Mouse (Mus musculus): Measurements from ENCODE around the gene Il2rb.

Gene Il2rb

GRCm38 (mm10) chr15:78494968-78495406, at the start of gene Il2rb:
Gene Il2rb, minus strand, starts transcription at chr15:78495271.
- in situ Hi-C loops (cut with MboI; ENCODE audit: unreplicated experiment in 2 of 2) = no loop called here

DNA sequence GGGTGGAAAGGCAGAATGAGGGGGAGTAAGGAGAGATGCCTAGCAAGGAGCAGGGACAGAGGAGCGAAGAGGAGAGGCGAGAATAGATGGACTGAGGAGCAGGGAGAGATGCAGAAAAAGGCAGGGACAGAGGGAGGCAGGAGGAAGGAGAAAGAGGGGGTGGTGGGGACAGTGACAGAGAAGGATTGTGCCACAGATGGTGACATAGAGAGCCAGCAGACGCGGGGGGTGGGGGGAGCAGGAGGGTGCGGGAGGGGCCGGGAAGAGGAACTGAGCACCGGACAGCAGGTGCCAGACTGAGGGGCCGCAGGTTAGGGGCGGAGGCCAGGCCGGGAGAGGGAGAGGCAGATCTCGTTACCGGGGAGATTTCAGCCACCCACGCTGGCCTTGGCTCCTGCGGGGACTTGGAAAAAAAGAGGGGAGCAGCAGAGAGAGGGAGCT, 49.5 kb upstream of the Il2rb start, which contains the start of gene Sstr3:
Gene Sstr3, minus strand, starts transcription at position 125 of the 441 bp plus-strand sequence.
- in situ Hi-C loops (cut with MboI; ENCODE audit: unreplicated experiment in 2 of 2) = no loop called here

- in situ Hi-C loops (cut with MboI; ENCODE audit: unreplicated experiment in 2 of 2) = no loop called here
Measured at GRCm38 (mm10) chr15:78544041-78544440, 49.0 kb upstream of the Il2rb start.

DNA sequence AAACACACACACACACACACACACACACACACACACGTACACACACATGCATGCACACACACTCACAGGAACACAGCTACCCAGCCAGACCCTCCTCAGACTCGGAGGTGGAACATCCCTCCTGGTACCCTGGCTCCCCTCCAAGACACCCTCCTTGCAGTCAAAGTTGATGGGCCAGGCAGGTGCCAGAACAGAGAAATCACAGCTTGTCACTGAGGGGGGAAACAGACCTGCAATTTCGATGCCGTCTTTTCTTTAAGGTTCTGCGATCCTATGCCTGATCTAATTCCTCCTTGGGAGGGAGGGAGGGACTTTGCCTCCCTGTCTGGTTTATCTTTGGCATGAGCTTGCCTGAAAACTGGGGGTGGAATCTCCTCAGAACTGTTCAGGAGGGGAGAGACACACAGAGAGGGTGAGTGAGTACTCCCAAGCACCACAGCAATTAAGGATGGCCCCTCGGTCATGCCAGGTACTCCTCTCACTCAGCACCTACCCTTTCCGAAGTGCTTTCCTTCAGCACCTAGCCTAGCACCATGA, 47.8 kb upstream of the Il2rb start:
- in situ Hi-C loops (cut with MboI; ENCODE audit: unreplicated experiment in 2 of 2) = no loop called here

- in situ Hi-C loops (cut with MboI; ENCODE audit: unreplicated experiment in 2 of 2) = no loop called here
Measured at GRCm38 (mm10) chr15:78542098-78542766, 47.2 kb upstream of the Il2rb start.

DNA sequence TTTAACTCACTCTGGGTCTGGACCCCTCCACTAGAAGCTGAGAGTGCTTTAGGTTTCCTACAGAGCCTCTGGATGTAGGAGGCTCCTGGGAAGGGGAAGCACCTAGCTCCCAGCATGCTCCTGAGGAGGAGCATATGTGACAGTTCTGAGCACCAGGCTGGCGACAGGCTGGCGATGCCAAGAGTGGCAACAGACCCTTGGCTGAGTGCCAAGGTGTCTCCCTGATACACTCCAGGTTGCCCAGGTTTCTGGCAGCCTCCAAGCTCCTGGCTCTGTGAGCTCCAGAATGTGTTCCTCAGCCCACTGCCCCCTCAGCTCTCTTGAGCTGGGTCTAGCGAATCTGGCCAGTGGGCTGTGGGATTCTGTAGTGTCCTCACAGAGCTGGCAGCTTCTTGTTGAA, 46.5 kb upstream of the Il2rb start:
- in situ Hi-C loops (cut with MboI; ENCODE audit: unreplicated experiment in 2 of 2) = no loop called here

- in situ Hi-C loops (cut with MboI; ENCODE audit: unreplicated experiment in 2 of 2) = no loop called here
Measured at GRCm38 (mm10) chr15:78541036-78541435, 46.0 kb upstream of the Il2rb start.

DNA sequence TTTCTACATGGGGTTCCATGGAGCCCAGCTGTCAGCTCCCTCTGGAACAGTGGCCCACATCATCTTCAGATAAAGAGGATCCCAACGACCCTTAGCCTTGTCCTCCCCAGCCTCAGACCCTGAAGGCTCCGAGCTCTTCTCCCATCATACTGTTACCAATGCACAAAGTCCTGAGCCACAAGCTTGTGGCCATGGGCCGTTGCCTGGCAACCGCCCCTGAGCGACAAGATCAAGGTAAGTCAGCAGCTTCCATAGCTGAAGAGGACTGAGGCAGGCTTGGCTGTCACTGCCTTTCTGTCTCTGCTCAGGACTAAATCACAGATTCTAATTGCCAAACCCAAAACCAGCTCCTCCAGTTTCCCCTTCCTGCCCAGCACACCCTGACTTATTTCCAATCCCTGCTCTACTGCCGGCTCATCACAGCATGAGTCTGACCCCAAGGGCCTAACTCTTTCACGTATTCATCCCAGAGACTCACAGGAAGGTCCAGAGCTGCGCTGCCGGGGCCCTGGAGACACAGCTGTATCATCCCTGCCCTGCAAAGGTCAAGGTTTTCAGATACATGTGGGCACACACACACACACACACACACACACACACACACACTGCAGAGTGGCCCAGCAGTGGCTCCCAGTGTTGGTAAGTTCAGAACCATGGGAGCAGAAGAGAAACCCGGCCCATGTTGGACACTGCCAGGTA, 40.8 kb upstream of the Il2rb start:
- in situ Hi-C loops (cut with MboI; ENCODE audit: unreplicated experiment in 2 of 2) = loop anchor here (5.0 to 10.0 kb wide), 5 partner anchors 41 to 561 kb away; partner anchors contain the start of gene Eif3d (in 1 of the 2)

GRCm38 (mm10) chr15:78533346-78533835, 38.3 kb upstream of the Il2rb start:
- in situ Hi-C loops (cut with MboI; ENCODE audit: unreplicated experiment in 2 of 2) = loop anchor here (5.0 to 10.0 kb wide), 5 partner anchors 86 to 559 kb away; partner anchors contain the start of gene Eif3d (in 1 of the 2)

DNA sequence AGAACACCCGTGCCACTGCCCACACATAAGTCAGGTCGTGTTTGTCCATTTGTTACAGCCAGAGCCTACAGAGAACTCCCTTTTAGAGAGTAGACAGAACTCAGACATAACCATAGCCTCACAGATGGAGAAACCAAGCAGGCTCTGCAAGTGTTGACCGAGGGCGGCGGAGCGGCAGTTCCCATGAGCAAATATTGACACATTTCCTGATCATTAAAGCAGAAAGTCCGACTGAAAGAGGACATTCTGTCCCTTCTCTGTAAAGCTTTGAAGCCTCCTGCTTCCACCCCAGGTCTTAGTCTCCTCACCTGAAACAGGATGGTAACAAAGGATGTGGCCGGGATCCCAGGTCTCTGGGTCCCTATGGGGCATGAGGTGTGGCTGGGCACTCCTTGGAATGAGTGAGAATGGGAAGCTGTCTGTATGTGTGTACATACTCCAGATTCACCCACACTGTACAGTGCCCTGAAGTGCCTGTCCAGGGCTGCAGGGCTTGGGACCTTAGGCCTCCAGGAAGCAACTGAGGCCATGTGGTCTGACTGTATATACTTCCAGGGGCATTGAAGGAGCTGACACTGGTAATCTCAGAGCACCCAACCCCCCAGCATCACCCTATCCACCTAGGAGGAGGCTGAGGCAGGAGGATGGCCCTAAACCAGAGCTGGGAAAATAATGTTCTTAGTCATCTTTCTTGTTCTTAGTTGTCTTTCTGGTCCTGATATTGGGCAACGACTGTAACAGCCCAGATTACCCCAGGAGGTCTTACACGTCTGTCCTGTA, 37.7 kb upstream of the Il2rb start:
- in situ Hi-C loops (cut with MboI; ENCODE audit: unreplicated experiment in 2 of 2) = loop anchor here (5.0 to 10.0 kb wide), 5 partner anchors 85 to 558 kb away; partner anchors contain the start of gene Eif3d (in 1 of the 2)

DNA sequence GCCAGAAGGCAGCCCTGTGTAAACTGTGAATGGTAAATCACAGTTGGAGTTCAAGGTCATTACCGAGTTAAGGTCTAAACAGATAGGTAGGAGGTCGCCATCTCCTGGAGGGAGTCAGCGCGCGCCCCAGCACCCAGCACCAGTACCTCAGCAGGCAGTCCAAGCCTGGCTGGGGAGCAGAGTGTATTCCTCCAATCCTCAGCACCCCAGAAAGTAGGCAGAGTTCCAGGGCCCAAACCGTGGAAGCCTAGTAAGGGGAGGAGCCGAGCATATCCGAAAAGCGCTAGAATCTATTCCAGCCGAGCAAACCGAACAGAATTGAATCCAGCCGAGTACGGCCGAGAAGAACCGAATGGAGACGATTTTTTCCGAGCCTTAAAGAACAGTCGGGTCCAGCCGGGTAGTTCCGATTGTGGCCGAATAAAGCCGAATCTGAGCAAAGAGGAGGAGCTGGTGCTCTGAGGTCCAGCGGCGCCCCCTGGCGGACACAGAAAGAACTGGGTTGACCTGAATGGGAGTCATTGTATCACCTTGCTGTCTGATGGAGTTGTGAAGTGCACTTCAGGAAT, 36.9 kb upstream of the Il2rb start:
- in situ Hi-C loops (cut with MboI; ENCODE audit: unreplicated experiment in 2 of 2) = loop anchor here (5.0 to 10.0 kb wide), 5 partner anchors 85 to 557 kb away; partner anchors contain the start of gene Eif3d (in 1 of the 2)

DNA sequence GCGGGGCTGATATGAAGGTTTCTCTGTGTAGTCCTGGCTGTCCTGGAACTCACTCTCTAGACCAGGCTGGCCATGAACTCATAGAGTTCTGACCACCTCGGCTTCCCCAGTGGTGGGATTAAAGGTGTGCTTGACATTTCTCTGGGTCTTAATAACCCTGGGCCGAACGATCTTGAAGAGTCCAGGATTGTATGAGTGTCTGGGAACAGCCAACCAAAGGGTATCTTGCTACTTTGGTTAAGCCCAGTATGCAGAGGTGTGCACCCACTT, 36.3 kb upstream of the Il2rb start:
- in situ Hi-C loops (cut with MboI; ENCODE audit: unreplicated experiment in 2 of 2) = loop anchor here (5.0 to 10.0 kb wide), 5 partner anchors 84 to 557 kb away; partner anchors contain the start of gene Eif3d (in 1 of the 2)

DNA sequence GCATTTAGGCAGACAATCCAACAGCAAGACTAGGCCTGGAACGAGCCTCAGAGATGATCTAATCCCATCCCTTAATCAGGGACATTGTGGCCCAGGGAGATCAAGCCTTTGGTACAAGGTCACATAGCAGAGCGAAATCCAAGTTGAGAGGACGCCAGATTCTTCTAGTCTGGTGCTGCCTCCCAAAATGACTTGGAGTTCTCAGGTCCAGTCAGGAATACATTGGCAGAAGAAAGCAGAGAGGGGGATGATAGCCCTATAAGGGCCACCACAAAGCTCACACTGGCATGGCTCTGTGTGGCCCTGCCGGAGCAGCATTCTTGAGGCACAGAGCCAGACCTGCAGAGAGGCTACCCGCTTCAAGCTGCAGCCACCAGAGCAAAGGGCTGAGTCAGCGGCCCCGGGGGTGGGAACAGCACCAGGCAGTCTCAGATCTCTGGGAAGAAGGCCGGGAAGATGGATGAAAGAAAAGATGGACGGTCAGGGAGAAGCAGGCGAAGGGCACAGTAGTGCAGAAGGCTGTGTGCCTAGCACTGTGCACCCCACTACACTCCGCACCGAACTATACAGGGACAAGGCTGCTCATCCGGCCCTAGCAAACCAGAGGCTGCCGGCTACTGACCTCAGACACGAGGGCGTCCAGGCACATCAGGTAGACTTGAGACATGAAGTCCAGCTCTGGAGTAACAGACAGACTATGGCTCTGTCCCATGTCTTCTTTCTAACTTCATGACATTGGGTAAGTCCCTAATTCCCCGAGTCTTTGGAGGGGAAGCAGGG, 35.8 kb upstream of the Il2rb start, which contains the start of gene C1qtnf6:
Gene C1qtnf6, minus strand, starts transcription at position 746 of the 780 bp plus-strand sequence.
- in situ Hi-C loops (cut with MboI; ENCODE audit: unreplicated experiment in 2 of 2) = loop anchor here (5.0 to 10.0 kb wide), 5 partner anchors 84 to 556 kb away; partner anchors contain the start of gene Eif3d (in 1 of the 2)

GRCm38 (mm10) chr15:78530141-78530540, 35.1 kb upstream of the Il2rb start:
- in situ Hi-C loops (cut with MboI; ENCODE audit: unreplicated experiment in 2 of 2) = loop anchor here (5.0 to 10.0 kb wide), 5 partner anchors 83 to 555 kb away; partner anchors contain the start of gene Eif3d (in 1 of the 2)

DNA sequence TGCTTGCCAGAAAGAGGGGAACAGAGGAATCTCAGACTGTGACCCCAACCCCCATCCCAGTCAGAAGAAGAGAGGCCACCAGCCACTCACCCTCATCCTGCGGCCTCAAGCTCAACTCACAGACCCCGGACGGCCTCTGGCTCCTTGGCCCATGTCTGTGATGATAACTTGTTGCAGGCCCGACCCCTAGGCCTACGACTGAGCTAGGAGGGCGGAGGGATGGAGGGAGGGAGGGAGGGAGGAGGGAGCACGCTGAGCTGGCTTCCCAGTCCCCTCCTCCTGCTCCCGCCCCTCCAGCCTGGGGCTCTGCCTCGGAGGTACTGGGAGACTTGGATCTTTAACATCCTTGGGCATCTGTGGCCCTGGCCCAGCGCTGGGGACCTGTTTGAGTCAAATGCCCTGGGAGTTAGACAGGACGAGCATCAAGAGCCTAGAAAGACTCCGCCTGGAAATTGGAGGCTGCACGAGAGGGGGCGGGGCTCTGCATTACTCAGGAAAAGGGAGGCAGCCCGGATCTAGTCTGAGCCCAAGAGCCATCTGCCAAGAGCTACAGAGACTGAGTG, 34.4 kb upstream of the Il2rb start:
- in situ Hi-C loops (cut with MboI; ENCODE audit: unreplicated experiment in 2 of 2) = no loop called here

- in situ Hi-C loops (cut with MboI; ENCODE audit: unreplicated experiment in 2 of 2) = no loop called here
Measured at GRCm38 (mm10) chr15:78528726-78529411, 33.8 kb upstream of the Il2rb start.

- in situ Hi-C loops (cut with MboI; ENCODE audit: unreplicated experiment in 2 of 2) = no loop called here
Measured at GRCm38 (mm10) chr15:78527973-78528372, 32.9 kb upstream of the Il2rb start.

GRCm38 (mm10) chr15:78524163-78524562, 29.1 kb upstream of the Il2rb start:
- in situ Hi-C loops (cut with MboI; ENCODE audit: unreplicated experiment in 2 of 2) = no loop called here

Data from v-Abl transformed pro-B cells (cell line).